Mouse (Mus musculus) 416B (cell line): Measurements from ENCODE around the gene Nme8.

Experiments used
- DNase-seq: peaks from one replicate; pipeline ENCODE4 v3.0.0; 2011; ENCODE audit warnings: low read depth

Gene Nme8

GRCm38 (mm10) chr13:19697790-19698189 is at the start of gene Nme8:
Gene Nme8, minus strand, starts transcription at chr13:19697794.
- DNase-seq: no peak

GRCm38 (mm10) chr13:19745741-19746140 is 48.1 kb upstream of the Nme8 start:
- DNase-seq: peak; percentile 34

GRCm38 (mm10) chr13:19744536-19744935 is 46.9 kb upstream of the Nme8 start:
- DNase-seq: peak; percentile 14

GRCm38 (mm10) chr13:19734597-19734996 is 37.0 kb upstream of the Nme8 start:
- DNase-seq: no peak

GRCm38 (mm10) chr13:19730826-19731225 is 33.2 kb upstream of the Nme8 start:
- peak; percentile 90 for DNase-seq

GRCm38 (mm10) chr13:19718954-19719353 is 21.4 kb upstream of the Nme8 start:
- peak; percentile 58 for DNase-seq

GRCm38 (mm10) chr13:19717201-19717600 is 19.6 kb upstream of the Nme8 start:
- DNase-seq: no peak

- peak; percentile 76 for DNase-seq
Measured at GRCm38 (mm10) chr13:19703806-19704205, 6.2 kb upstream of the Nme8 start.

GRCm38 (mm10) chr13:19701443-19702078 is 4.0 kb upstream of the Nme8 start:
- no peak for DNase-seq

GRCm38 (mm10) chr13:19700733-19701442 is 3.3 kb upstream of the Nme8 start:
- peak; percentile 35 for DNase-seq

- peak; percentile 86 for DNase-seq
Measured at GRCm38 (mm10) chr13:19698524-19699173, 1.1 kb upstream of the Nme8 start.

- no peak for DNase-seq
Measured at GRCm38 (mm10) chr13:19690417-19690816, 7.2 kb downstream of the Nme8 start.

- peak; percentile 39 for DNase-seq
Measured at GRCm38 (mm10) chr13:19689971-19690370, 7.6 kb downstream of the Nme8 start.

GRCm38 (mm10) chr13:19684007-19684406 is 13.6 kb downstream of the Nme8 start:
- peak; percentile 48 for DNase-seq

- DNase-seq: no peak
Measured at GRCm38 (mm10) chr13:19682879-19683640, 14.5 kb downstream of the Nme8 start.

- no peak for DNase-seq
Measured at GRCm38 (mm10) chr13:19674601-19675000, 23.0 kb downstream of the Nme8 start.

- DNase-seq: no peak
Measured at GRCm38 (mm10) chr13:19674025-19674424, 23.6 kb downstream of the Nme8 start.

GRCm38 (mm10) chr13:19668355-19669140 is 29.0 kb downstream of the Nme8 start:
- DNase-seq: no peak

GRCm38 (mm10) chr13:19652405-19652804 is 45.2 kb downstream of the Nme8 start:
- DNase-seq: no peak

- no peak for DNase-seq
Measured at GRCm38 (mm10) chr13:19649824-19650223, 47.8 kb downstream of the Nme8 start.

- peak; percentile 42 for DNase-seq
Measured at GRCm38 (mm10) chr13:19644225-19644624, 53.4 kb downstream of the Nme8 start.

GRCm38 (mm10) chr13:19643519-19643918 is 54.1 kb downstream of the Nme8 start:
- DNase-seq: no peak
